Mouse (Mus musculus): ENCODE data around the gene Ccdc172. TPM values are rescaled to one million over a fixed set of nuclear protein-coding genes. Genes with fewer than 3 reads are reported as not detected.

Gene Ccdc172
- polyA plus RNA-seq (2021; fragmentation: Nextera tagmentation), result not detected in 2 replicates
- long read RNA-seq, experiment 1, result 0 reads
- long read RNA-seq, experiment 2, result 0 reads

GRCm38 (mm10) chr19:58511818-58512217 lies at the start of gene Ccdc172:
Gene Ccdc172, plus strand, starts transcription at chr19:58511993.

Other genes starting within 250 kb of the Ccdc172 start
- gene Gfra1, start 56.1 kb upstream of the Ccdc172 start, polyA plus RNA-seq (2021; fragmentation: Nextera tagmentation), result 36.1 TPM in 2 replicates
- gene Pnlip, start 140.5 kb downstream of the Ccdc172 start, polyA plus RNA-seq (2021; fragmentation: Nextera tagmentation), result 0.44 and 0.64 TPM in 2 replicates
- not detected in 2 replicates for gene Pnliprp1, start 216.9 kb downstream of the Ccdc172 start, polyA plus RNA-seq (2021; fragmentation: Nextera tagmentation)
- 0.11 TPM in 1 of 2 replicates, not detected in the other for gene Pnliprp2, start 247.7 kb downstream of the Ccdc172 start, polyA plus RNA-seq (2021; fragmentation: Nextera tagmentation)

Measured in layer of hippocampus, adult 6 months (tissue).